4 mouse cellular contexts compared by ENCODE assay signal in the genomic region with DNA sequence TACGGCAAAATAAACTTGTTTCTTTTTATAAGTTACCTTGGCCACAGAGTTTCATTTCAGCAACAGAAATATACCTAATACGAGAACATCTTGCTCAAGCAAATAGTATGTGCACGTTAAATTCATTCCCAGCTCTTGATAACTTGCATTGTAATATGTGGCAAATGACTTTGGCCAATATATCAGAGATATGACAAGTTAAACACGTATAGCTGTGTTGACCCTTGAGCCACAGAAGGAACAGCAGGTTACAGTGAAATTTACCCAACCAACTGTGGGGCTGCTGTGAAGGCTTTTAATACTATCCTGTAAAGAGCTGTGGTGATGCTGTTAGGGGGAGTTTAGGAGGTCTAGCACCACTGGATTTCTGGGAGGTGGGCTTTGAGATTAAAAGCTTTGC.
ATAC-seq lines count a peak whose summit lies in the region.
"Not testable (repeated sequence)": the region's sequence is repeated elsewhere in the genome, so short reads cannot be mapped to it uniquely, and the experiment has no call there.

No protein-coding gene starts in this region.

- not testable (repeated sequence) for H3K9ac ChIP-seq in intestine, embryonic 15.5 days; intestine, embryonic 16.5 days (ENCODE audit: low read depth, low read length); stomach, embryonic 15.5 days; stomach, embryonic 16.5 days (ENCODE audit: low read length)

- 83% methylated on average over 1 of the region's 4 CpGs for WGBS in intestine, embryonic 15.5 days
- WGBS in intestine, embryonic 16.5 days = no CpG with 5 or more reads among the region's 4 CpGs
- 27% methylated on average over 1 of the region's 4 CpGs for WGBS in stomach, embryonic 15.5 days
- 40% methylated on average over 1 of the region's 4 CpGs for WGBS in stomach, embryonic 16.5 days

- not testable (repeated sequence) for H3K9me3 ChIP-seq in intestine, embryonic 15.5 days; intestine, embryonic 16.5 days (ENCODE audit: control insufficient read depth, low read length); stomach, embryonic 15.5 days; stomach, embryonic 16.5 days (replicated peaks; ENCODE audit: control insufficient read depth, low read length)

- H3K4me1 ChIP-seq in intestine, embryonic 15.5 days (replicated peaks); intestine, embryonic 16.5 days (ENCODE audit: control insufficient read depth, insufficient read depth, low read length); stomach, embryonic 15.5 days; stomach, embryonic 16.5 days (ENCODE audit: control insufficient read depth, insufficient read depth, low read length): not testable (repeated sequence)

- not testable (repeated sequence) for H3K4me3 ChIP-seq in intestine, embryonic 15.5 days (replicated peaks); intestine, embryonic 16.5 days (ENCODE audit: low read length); stomach, embryonic 15.5 days (replicated peaks); stomach, embryonic 16.5 days (replicated peaks; ENCODE audit: low read length)

- not testable (repeated sequence) for H3K27ac ChIP-seq in intestine, embryonic 15.5 days; intestine, embryonic 16.5 days (ENCODE audit: low read length); stomach, embryonic 15.5 days; stomach, embryonic 16.5 days (ENCODE audit: low read length)

- 0 out of 2 replicates have a peak, but pooled peaks have one; percentile 28 for ATAC-seq in intestine, embryonic 15.5 days
- ATAC-seq in intestine, embryonic 16.5 days = 0 out of 2 replicates have a peak, but pooled peaks have one; percentile 52
- peak; percentile 76 for ATAC-seq in stomach, embryonic 15.5 days (ENCODE audit: insufficient read depth, low FRiP score, low read depth)
- ATAC-seq in stomach, embryonic 16.5 days (ENCODE audit: insufficient read depth, low FRiP score) = peak; percentile 88

- not testable (repeated sequence) for H3K27me3 ChIP-seq in intestine, embryonic 15.5 days (replicated peaks); intestine, embryonic 16.5 days (replicated peaks; ENCODE audit: control insufficient read depth, insufficient read depth, low read length); stomach, embryonic 15.5 days (replicated peaks); stomach, embryonic 16.5 days (ENCODE audit: control insufficient read depth, insufficient read depth, low read length)

- not testable (repeated sequence) for H3K36me3 ChIP-seq in intestine, embryonic 15.5 days; intestine, embryonic 16.5 days (ENCODE audit: control insufficient read depth, insufficient read depth, low read length); stomach, embryonic 15.5 days; stomach, embryonic 16.5 days (ENCODE audit: control insufficient read depth, insufficient read depth, low read length)

- not testable (repeated sequence) for H3K4me2 ChIP-seq in intestine, embryonic 15.5 days (replicated peaks); intestine, embryonic 16.5 days (ENCODE audit: low read depth, low read length); stomach, embryonic 15.5 days; stomach, embryonic 16.5 days (ENCODE audit: low read depth, low read length)

Comparison
In these comparisons a context has a peak if more than half of its experiments do, and no peak if none do; other contexts are left out.
1. ATAC-seq: peak in every context shown above with its lines; median percentile 88 in stomach, embryonic 16.5 days; 76 in stomach, embryonic 15.5 days; 52 in intestine, embryonic 16.5 days; 28 in intestine, embryonic 15.5 days.